Mouse (Mus musculus): ENCODE results near the gene Pawr. TPM values are rescaled to one million over a fixed set of nuclear protein-coding genes. Genes with fewer than 3 reads are reported as not detected.

Gene Pawr
- polyA plus RNA-seq, 1 experiment from 2014 or later = 12.9 TPM

- Histone ChIP-seq H3K27ac (ENCODE audit: low read depth) (no peak overlapping the region), H3K4me3 (ENCODE audit: low read depth, low read length) (no peak overlapping the region), H3K27me3 (replicated peaks; ENCODE audit: control insufficient read depth, insufficient read depth, low read length) (no peaks in the 10 kb centered on the region), H3K36me3 (ENCODE audit: control insufficient read depth, insufficient read depth, low read length) (no peaks in the 10 kb centered on the region), H3K4me1 (replicated peaks; ENCODE audit: control insufficient read depth, insufficient read depth, low read length) (no peaks in the 10 kb centered on the region), H3K4me2 (ENCODE audit: low read length) (no peak overlapping the region), H3K9me3 (ENCODE audit: control insufficient read depth, low read length) (no peaks in the 10 kb centered on the region), H3K9ac (ENCODE audit: low read length) (no peak overlapping the region)
- WGBS = 52% methylated on average over 11 of the region's 11 CpGs
- ATAC-seq (replicated peaks; ENCODE audit: low FRiP score, low TSS enrichment, low read depth) (peak; percentile 63; the same call in 1 of the 2 replicates), DNase-seq (ENCODE audit: low spot score) (peak; percentile 56)
Observed at GRCm38 (mm10) chr10:108299828-108300227, 32.1 kb upstream of the Pawr start.

GRCm38 (mm10) chr10:108300843-108301242 is 31.1 kb upstream of the Pawr start:
- H3K4me3 ChIP-seq (ENCODE audit: low read depth, low read length) = no peak overlapping the region

GRCm38 (mm10) chr10:108307772-108308171 is 24.1 kb upstream of the Pawr start:
- Histone ChIP-seq H3K4me3 (ENCODE audit: low read depth, low read length) (no peak overlapping the region), H3K9ac (ENCODE audit: low read length) (no peak overlapping the region), H3K27me3 (replicated peaks; ENCODE audit: control insufficient read depth, insufficient read depth, low read length) (no peaks in the 10 kb centered on the region), H3K4me1 (replicated peaks; ENCODE audit: control insufficient read depth, insufficient read depth, low read length) (no peaks in the 10 kb centered on the region), H3K4me2 (ENCODE audit: low read length) (no peak overlapping the region), H3K36me3 (ENCODE audit: control insufficient read depth, insufficient read depth, low read length) (no peaks in the 10 kb centered on the region), H3K27ac (ENCODE audit: low read depth) (no peak overlapping the region), H3K9me3 (ENCODE audit: control insufficient read depth, low read length) (no peaks in the 10 kb centered on the region)
- WGBS = 75% methylated on average over 11 of the region's 11 CpGs
- ATAC-seq (replicated peaks; ENCODE audit: low FRiP score, low TSS enrichment, low read depth) (no peak), DNase-seq (ENCODE audit: low spot score) (peak; percentile 35)

More at GRCm38 (mm10) chr10:108300843-108301242, 31.1 kb upstream of the Pawr start:
- H3K4me2 ChIP-seq (ENCODE audit: low read length) = peak overlapping the region; percentile 31; the same call in 1 of the 2 replicates
- 12% methylated on average over 19 of the region's 19 CpGs for WGBS
- no peaks in the 10 kb centered on the region for H3K9me3 ChIP-seq (ENCODE audit: control insufficient read depth, low read length)
- no peak overlapping the region for H3K27ac ChIP-seq (ENCODE audit: low read depth)
- no peak overlapping the region for H3K9ac ChIP-seq (ENCODE audit: low read length)
- H3K27me3 ChIP-seq (replicated peaks; ENCODE audit: control insufficient read depth, insufficient read depth, low read length) = no peaks in the 10 kb centered on the region
- H3K36me3 ChIP-seq (ENCODE audit: control insufficient read depth, insufficient read depth, low read length) = no peaks in the 10 kb centered on the region
- peak; percentile 55 for ATAC-seq (replicated peaks; ENCODE audit: low FRiP score, low TSS enrichment, low read depth)
- H3K4me1 ChIP-seq (replicated peaks; ENCODE audit: control insufficient read depth, insufficient read depth, low read length) = no peaks in the 10 kb centered on the region
- DNase-seq (ENCODE audit: low spot score) = peak; percentile 86

GRCm38 (mm10) chr10:108310195-108310594 is 21.7 kb upstream of the Pawr start:
- ATAC-seq (replicated peaks; ENCODE audit: low FRiP score, low TSS enrichment, low read depth) (no peak), DNase-seq (ENCODE audit: low spot score) (no peak)
- WGBS = 84% methylated on average over 5 of the region's 5 CpGs
- Histone ChIP-seq H3K27ac (ENCODE audit: low read depth) (no peak overlapping the region), H3K4me3 (ENCODE audit: low read depth, low read length) (no peak overlapping the region), H3K27me3 (replicated peaks; ENCODE audit: control insufficient read depth, insufficient read depth, low read length) (no peaks in the 10 kb centered on the region), H3K9ac (ENCODE audit: low read length) (no peak overlapping the region), H3K4me2 (ENCODE audit: low read length) (no peak overlapping the region), H3K36me3 (ENCODE audit: control insufficient read depth, insufficient read depth, low read length) (no peaks in the 10 kb centered on the region), H3K9me3 (ENCODE audit: control insufficient read depth, low read length) (no peaks in the 10 kb centered on the region), H3K4me1 (replicated peaks; ENCODE audit: control insufficient read depth, insufficient read depth, low read length) (no peaks in the 10 kb centered on the region)

- no peaks in the 10 kb centered on the region for H3K4me1 ChIP-seq (replicated peaks; ENCODE audit: control insufficient read depth, insufficient read depth, low read length)
- no peaks in the 10 kb centered on the region for H3K27me3 ChIP-seq (replicated peaks; ENCODE audit: control insufficient read depth, insufficient read depth, low read length)
- H3K9ac ChIP-seq (ENCODE audit: low read length) = no peak overlapping the region
- no peaks in the 10 kb centered on the region for H3K36me3 ChIP-seq (ENCODE audit: control insufficient read depth, insufficient read depth, low read length)
- H3K9me3 ChIP-seq (ENCODE audit: control insufficient read depth, low read length) = no peaks in the 10 kb centered on the region
- no peak overlapping the region for H3K4me3 ChIP-seq (ENCODE audit: low read depth, low read length)
- H3K4me2 ChIP-seq (ENCODE audit: low read length) = no peak overlapping the region
- ATAC-seq (replicated peaks; ENCODE audit: low FRiP score, low TSS enrichment, low read depth) = no peak
- no peak overlapping the region for H3K27ac ChIP-seq (ENCODE audit: low read depth)
- 92% methylated on average over 3 of the region's 3 CpGs for whole genome bisulfite sequencing
- DNase-seq (ENCODE audit: low spot score) = no peak
Observed at GRCm38 (mm10) chr10:108311396-108311795, 20.5 kb upstream of the Pawr start.

- DNase-seq (ENCODE audit: low spot score) (no peak), ATAC-seq (replicated peaks; ENCODE audit: low FRiP score, low TSS enrichment, low read depth) (no peak)
- no peaks in the 10 kb centered on the region for H3K9me3 ChIP-seq (ENCODE audit: control insufficient read depth, low read length)
- H3K9ac ChIP-seq (ENCODE audit: low read length) = no peak overlapping the region
- H3K4me1 ChIP-seq (replicated peaks; ENCODE audit: control insufficient read depth, insufficient read depth, low read length) = no peaks in the 10 kb centered on the region
- no peak overlapping the region for H3K4me2 ChIP-seq (ENCODE audit: low read length)
- H3K27ac ChIP-seq (ENCODE audit: low read depth) = no peak overlapping the region
- no peak overlapping the region for H3K4me3 ChIP-seq (ENCODE audit: low read depth, low read length)
- WGBS = 74% methylated on average over 6 of the region's 6 CpGs
- no peaks in the 10 kb centered on the region for H3K36me3 ChIP-seq (ENCODE audit: control insufficient read depth, insufficient read depth, low read length)
- no peaks in the 10 kb centered on the region for H3K27me3 ChIP-seq (replicated peaks; ENCODE audit: control insufficient read depth, insufficient read depth, low read length)
Observed at GRCm38 (mm10) chr10:108313845-108314244, 18.1 kb upstream of the Pawr start.

- no peak overlapping the region for H3K27ac ChIP-seq (ENCODE audit: low read depth)
- H3K9me3 ChIP-seq (ENCODE audit: control insufficient read depth, low read length) = no peaks in the 10 kb centered on the region
- ATAC-seq (replicated peaks; ENCODE audit: low FRiP score, low TSS enrichment, low read depth) (no peak), DNase-seq (ENCODE audit: low spot score) (no peak)
- 85% methylated on average over 8 of the region's 8 CpGs for WGBS
- H3K4me2 ChIP-seq (ENCODE audit: low read length) = no peak overlapping the region
- no peaks in the 10 kb centered on the region for H3K36me3 ChIP-seq (ENCODE audit: control insufficient read depth, insufficient read depth, low read length)
- H3K4me1 ChIP-seq (replicated peaks; ENCODE audit: control insufficient read depth, insufficient read depth, low read length) = no peaks in the 10 kb centered on the region
- H3K27me3 ChIP-seq (replicated peaks; ENCODE audit: control insufficient read depth, insufficient read depth, low read length) = no peaks in the 10 kb centered on the region
- H3K9ac ChIP-seq (ENCODE audit: low read length) = no peak overlapping the region
- no peak overlapping the region for H3K4me3 ChIP-seq (ENCODE audit: low read depth, low read length)
Observed at GRCm38 (mm10) chr10:108314396-108314795, 17.5 kb upstream of the Pawr start.

- Histone ChIP-seq H3K9me3 (ENCODE audit: control insufficient read depth, low read length) (no peaks in the 10 kb centered on the region), H3K4me2 (ENCODE audit: low read length) (no peak overlapping the region), H3K27me3 (replicated peaks; ENCODE audit: control insufficient read depth, insufficient read depth, low read length) (no peaks in the 10 kb centered on the region), H3K4me1 (replicated peaks; ENCODE audit: control insufficient read depth, insufficient read depth, low read length) (0 out of 2 replicates have a peak, but pooled peaks cover 2% of the 10 kb centered on the region), H3K27ac (ENCODE audit: low read depth) (no peak overlapping the region), H3K4me3 (ENCODE audit: low read depth, low read length) (no peak overlapping the region), H3K36me3 (ENCODE audit: control insufficient read depth, insufficient read depth, low read length) (no peaks in the 10 kb centered on the region), H3K9ac (ENCODE audit: low read length) (no peak overlapping the region)
- 94% methylated on average over 7 of the region's 7 CpGs for whole genome bisulfite sequencing
- ATAC-seq (replicated peaks; ENCODE audit: low FRiP score, low TSS enrichment, low read depth) (no peak), DNase-seq (ENCODE audit: low spot score) (no peak)
Observed at GRCm38 (mm10) chr10:108315236-108315635, 16.7 kb upstream of the Pawr start.

- 0 out of 2 replicates have a peak, but pooled peaks cover 4% of the 10 kb centered on the region for H3K27me3 ChIP-seq (replicated peaks; ENCODE audit: control insufficient read depth, insufficient read depth, low read length)
- H3K9me3 ChIP-seq (ENCODE audit: control insufficient read depth, low read length) = no peaks in the 10 kb centered on the region
- no peak overlapping the region for H3K27ac ChIP-seq (ENCODE audit: low read depth)
- H3K4me2 ChIP-seq (ENCODE audit: low read length) = no peak overlapping the region
- ATAC-seq (replicated peaks; ENCODE audit: low FRiP score, low TSS enrichment, low read depth) = no peak
- 89% methylated on average over 7 of the region's 7 CpGs for WGBS
- no peak overlapping the region for H3K9ac ChIP-seq (ENCODE audit: low read length)
- no peaks in the 10 kb centered on the region for H3K36me3 ChIP-seq (ENCODE audit: control insufficient read depth, insufficient read depth, low read length)
- no peaks in the 10 kb centered on the region for H3K4me1 ChIP-seq (replicated peaks; ENCODE audit: control insufficient read depth, insufficient read depth, low read length)
- H3K4me3 ChIP-seq (ENCODE audit: low read depth, low read length) = no peak overlapping the region
- DNase-seq (ENCODE audit: low spot score) = peak; percentile 25
Observed at GRCm38 (mm10) chr10:108328356-108328755, 3.6 kb upstream of the Pawr start.
